Mouse (Mus musculus) erythroid progenitor cell, adult 5-6 weeks (primary cell): ENCODE measurements around the gene Cxcl16. TPM values are rescaled to one million over a fixed set of nuclear protein-coding genes. Genes with fewer than 3 reads are reported as not detected.
"Not testable (repeated sequence)": the region's sequence is repeated elsewhere in the genome, so short reads cannot be mapped to it uniquely, and the experiment has no call there.

Experiments
- ATAC-seq: replicated peaks from 2 replicates; pipeline ENCODE4 v1.8.0; 2016; ENCODE audit warnings: moderate number of reproducible peaks, mild to moderate bottlenecking, moderate TSS enrichment, inconsistent platforms; ENCODE audit not compliant: poor library complexity, low FRiP score, severe bottlenecking
- total RNA-seq, 2 experiments: library from RNA; stranded (forward) in 1 of 2; stranded (reverse) in 1 of 2; fragments of 150-400 nt in 1 of 2; fragments of 186-747, 209-891 nt in 1 of 2; gene quantifications; 2 replicates each; pipeline versions ENCODE4 v1.2.3 to v1.2.4; 2015 to 2017; ENCODE audit warnings: low replicate concordance in 2 of 2

The Cxcl16 gene
- total RNA-seq (2015; ENCODE audit: low replicate concordance): not detected in 2 replicates
- not detected in 2 replicates for total RNA-seq (2017; ENCODE audit: low replicate concordance)

- no peak for ATAC-seq
Measured at GRCm38 (mm10) chr11:70459601-70460101, at the start of gene Cxcl16. Gene Cxcl16 (minus strand): TSS chr11:70459984.

- ATAC-seq: no peak
Measured at GRCm38 (mm10) chr11:70506962-70507515, 47.3 kb upstream of the Cxcl16 start.

- no peak for ATAC-seq
Measured at GRCm38 (mm10) chr11:70506385-70506784, 46.6 kb upstream of the Cxcl16 start.

- ATAC-seq: no peak
Measured at GRCm38 (mm10) chr11:70504970-70505369, 45.2 kb upstream of the Cxcl16 start, which contains the start of gene Tm4sf5. Gene Tm4sf5 (plus strand): TSS chr11:70505244.

GRCm38 (mm10) chr11:70502018-70502417 lies 42.2 kb upstream of the Cxcl16 start:
- ATAC-seq: no peak

- no peak for ATAC-seq
Measured at GRCm38 (mm10) chr11:70500476-70500812, 40.7 kb upstream of the Cxcl16 start.

- no peak for ATAC-seq
Measured at GRCm38 (mm10) chr11:70499566-70500475, 40.0 kb upstream of the Cxcl16 start.

- ATAC-seq: no peak
Measured at GRCm38 (mm10) chr11:70489684-70490083, 29.9 kb upstream of the Cxcl16 start.

GRCm38 (mm10) chr11:70489138-70489537 lies 29.4 kb upstream of the Cxcl16 start:
- no peak for ATAC-seq

- no peak for ATAC-seq
Measured at GRCm38 (mm10) chr11:70487816-70488215, 28.0 kb upstream of the Cxcl16 start.

- ATAC-seq: no peak
Measured at GRCm38 (mm10) chr11:70485498-70485897, 25.7 kb upstream of the Cxcl16 start.

GRCm38 (mm10) chr11:70474872-70475534 lies 15.2 kb upstream of the Cxcl16 start:
- ATAC-seq: no peak

- ATAC-seq: not testable (repeated sequence)
Measured at GRCm38 (mm10) chr11:70473291-70473690, 13.5 kb upstream of the Cxcl16 start.

- no peak for ATAC-seq
Measured at GRCm38 (mm10) chr11:70472716-70473115, 12.9 kb upstream of the Cxcl16 start.

- ATAC-seq: no peak
Measured at GRCm38 (mm10) chr11:70469764-70470163, 10.0 kb upstream of the Cxcl16 start.

- ATAC-seq: no peak
Measured at GRCm38 (mm10) chr11:70467902-70468619, 8.3 kb upstream of the Cxcl16 start.

GRCm38 (mm10) chr11:70465824-70466223 lies 6.0 kb upstream of the Cxcl16 start:
- ATAC-seq: no peak

GRCm38 (mm10) chr11:70465211-70465610 lies 5.4 kb upstream of the Cxcl16 start:
- no peak for ATAC-seq

GRCm38 (mm10) chr11:70463970-70464369 lies 4.2 kb upstream of the Cxcl16 start:
- no peak for ATAC-seq
